Mouse (Mus musculus) monocyte, adult 5-6 weeks (primary cell): Measurements from ENCODE around the gene Dcbld2. TPM values are rescaled to one million over a fixed set of nuclear protein-coding genes. Genes with fewer than 3 reads are reported as not detected.

Experiments
- ATAC-seq: fragments of 153-309, 156-312 bp; replicated peaks from 2 replicates; pipeline ENCODE4 v1.8.0; 2017; ENCODE audit warnings: mild to moderate bottlenecking; ENCODE audit not compliant: low TSS enrichment, insufficient number of reproducible peaks, severe bottlenecking, poor library complexity, low FRiP score
- total RNA-seq: library from RNA; stranded (forward); fragments of 200-1000, 200-491, 200-594 nt; gene quantifications from 3 replicates; pipeline ENCODE4 v1.2.3, GENCODE M21; 2017

The Dcbld2 gene
- total RNA-seq, 1 experiment from 2014 or later: 0.48 TPM

GRCm38 (mm10) chr16:58516960-58517798 is 108.9 kb downstream of the Dcbld2 start:
- ATAC-seq: no peak

Other genes with a start within 250 kb of the Dcbld2 start
- gene St3gal6, start 115.8 kb downstream of the Dcbld2 start, total RNA-seq: 43.7 to 77.1 TPM (median 49.8 TPM) in 3 replicates
- not detected in 3 replicates for gene Gm813, start 208.5 kb downstream of the Dcbld2 start, total RNA-seq
- gene E330017A01Rik, start 230.3 kb downstream of the Dcbld2 start, total RNA-seq: not detected in 3 replicates